Mouse (Mus musculus): ENCODE results near the gene Pikfyve. TPM values are rescaled to one million over a fixed set of nuclear protein-coding genes. Genes with fewer than 3 reads are reported as not detected.

Gene Pikfyve
- polyA plus RNA-seq, 1 experiment from 2014 or later: 6.9 TPM

- H3K9ac ChIP-seq (replicated peaks; ENCODE audit: low read depth): no peak overlapping the region
- DNase-seq (ENCODE audit: low spot score) (no peak), ATAC-seq (no peak)
- H3K36me3 ChIP-seq (ENCODE audit: insufficient read depth, low read length): no peaks in the 10 kb centered on the region
- no peak overlapping the region for H3K4me2 ChIP-seq (replicated peaks; ENCODE audit: low read depth, low read length)
- H3K9me3 ChIP-seq (ENCODE audit: low read length): no peaks in the 10 kb centered on the region
- H3K27me3 ChIP-seq (replicated peaks; ENCODE audit: insufficient read depth, low read length): peaks cover 10% of the 10 kb centered on the region; the same call in 1 of the 2 replicates
- 59% methylated on average over 2 of the region's 2 CpGs for WGBS
- H3K4me3 ChIP-seq (ENCODE audit: low read depth, low read length): no peak overlapping the region
- H3K27ac ChIP-seq (ENCODE audit: low read length): no peak overlapping the region
- TF ChIP-seq EP300 (IDR thresholded peaks at IDR 0.05) (no peak), CTCF (IDR thresholded peaks at IDR 0.05) (peak; percentile 28)
- H3K4me1 ChIP-seq (ENCODE audit: insufficient read depth, low read depth, low read length): no peaks in the 10 kb centered on the region
Observed at GRCm38 (mm10) chr1:65312896-65313295, 126.4 kb downstream of the Pikfyve start.

- Histone ChIP-seq H3K4me1 (ENCODE audit: insufficient read depth, low read depth, low read length) (no peaks in the 10 kb centered on the region), H3K9me3 (ENCODE audit: low read length) (no peaks in the 10 kb centered on the region), H3K9ac (replicated peaks; ENCODE audit: low read depth) (no peak overlapping the region), H3K36me3 (ENCODE audit: insufficient read depth, low read length) (no peaks in the 10 kb centered on the region), H3K4me3 (ENCODE audit: low read depth, low read length) (no peak overlapping the region), H3K4me2 (replicated peaks; ENCODE audit: low read depth, low read length) (no peak overlapping the region), H3K27me3 (replicated peaks; ENCODE audit: insufficient read depth, low read length) (peaks cover 9% of the 10 kb centered on the region; the same call in 1 of the 2 replicates), H3K27ac (ENCODE audit: low read length) (no peak overlapping the region)
- DNase-seq (ENCODE audit: low spot score): no peak
- no peak for TF ChIP-seq CTCF (IDR thresholded peaks at IDR 0.05)
- 65% methylated on average over 13 of the region's 13 CpGs for WGBS
- no peak for ATAC-seq
Observed at GRCm38 (mm10) chr1:65314054-65315021, 127.9 kb downstream of the Pikfyve start.

GRCm38 (mm10) chr1:65315022-65315407, 128.5 kb downstream of the Pikfyve start:
- H3K4me2 ChIP-seq (replicated peaks; ENCODE audit: low read depth, low read length): no peak overlapping the region
- H3K4me1 ChIP-seq (ENCODE audit: insufficient read depth, low read depth, low read length): no peaks in the 10 kb centered on the region
- H3K27ac ChIP-seq (ENCODE audit: low read length): no peak overlapping the region
- 83% methylated on average over 8 of the region's 8 CpGs for WGBS
- H3K9ac ChIP-seq (replicated peaks; ENCODE audit: low read depth): no peak overlapping the region
- TF ChIP-seq EP300 (IDR thresholded peaks at IDR 0.05) (no peak), CTCF (IDR thresholded peaks at IDR 0.05) (no peak)
- no peak for ATAC-seq
- H3K4me3 ChIP-seq (ENCODE audit: low read depth, low read length): no peak overlapping the region
- peaks cover 9% of the 10 kb centered on the region; the same call in 1 of the 2 replicates for H3K27me3 ChIP-seq (replicated peaks; ENCODE audit: insufficient read depth, low read length)
- no peak for DNase-seq (ENCODE audit: low spot score)
- no peaks in the 10 kb centered on the region for H3K9me3 ChIP-seq (ENCODE audit: low read length)
- no peaks in the 10 kb centered on the region for H3K36me3 ChIP-seq (ENCODE audit: insufficient read depth, low read length)

Other genes with a start within 250 kb of the Pikfyve start
- 4.7 and 5.8 TPM in 2 replicates for gene Plekhm3, start 229.9 kb upstream of the Pikfyve start, polyA plus RNA-seq (2015; fragmentation: Nextera tagmentation; extraction: Ambion mirVana)
- not detected in 2 replicates for gene Akr1cl, start 153.9 kb upstream of the Pikfyve start, polyA plus RNA-seq (2015; fragmentation: Nextera tagmentation; extraction: Ambion mirVana)
- gene Cryge, start 135.5 kb upstream of the Pikfyve start, polyA plus RNA-seq (2015; fragmentation: Nextera tagmentation; extraction: Ambion mirVana): not detected in 2 replicates
- gene Crygd, start 123.2 kb upstream of the Pikfyve start, polyA plus RNA-seq (2015; fragmentation: Nextera tagmentation; extraction: Ambion mirVana): not detected in 2 replicates
- gene Crygc, start 113.0 kb upstream of the Pikfyve start, polyA plus RNA-seq (2015; fragmentation: Nextera tagmentation; extraction: Ambion mirVana): not detected in 2 replicates
- not detected in 2 replicates for gene Crygb, start 104.4 kb upstream of the Pikfyve start, polyA plus RNA-seq (2015; fragmentation: Nextera tagmentation; extraction: Ambion mirVana)
- gene Cryga, start 83.3 kb upstream of the Pikfyve start, polyA plus RNA-seq (2015; fragmentation: Nextera tagmentation; extraction: Ambion mirVana): not detected in 2 replicates
- not detected in 2 replicates for gene Gm28845, start 67.1 kb upstream of the Pikfyve start, polyA plus RNA-seq (2015; fragmentation: Nextera tagmentation; extraction: Ambion mirVana)
- 0.10 TPM in 1 of 2 replicates, not detected in the other for gene D630023F18Rik, start 63.5 kb upstream of the Pikfyve start, polyA plus RNA-seq (2015; fragmentation: Nextera tagmentation; extraction: Ambion mirVana)
- 141 and 143 TPM in 2 replicates for gene Idh1, start 183 bp upstream of the Pikfyve start, polyA plus RNA-seq (2015; fragmentation: Nextera tagmentation; extraction: Ambion mirVana)
- not detected in 2 replicates for gene Pth2r, start 95.4 kb downstream of the Pikfyve start, polyA plus RNA-seq (2015; fragmentation: Nextera tagmentation; extraction: Ambion mirVana)

Measured in lung, postnatal 0 days (tissue).